Mouse (Mus musculus): ENCODE measurements around the gene Nr4a1. TPM values are rescaled to one million over a fixed set of nuclear protein-coding genes. Genes with fewer than 3 reads are reported as not detected.
A peak's percentile ranks its signal among the peaks of the same experiment; 100 is the strongest.

The Nr4a1 gene
- total and polyA plus RNA-seq, 3 experiments, result 12.1 to 45.3 (median 23.8) TPM

- intact Hi-C loops (cut with DNase I), result no loop called here
- WGBS, result 52% methylated on average over 10 of the region's 10 CpGs
- TF ChIP-seq POLR2A (IDR thresholded peaks at IDR 0.05; ENCODE audit: insufficient read depth, low read depth, low read length), result no peak
- no peak for TF ChIP-seq CTCF (IDR thresholded peaks at IDR 0.05)
- TF ChIP-seq EP300 (IDR thresholded peaks at IDR 0.05; ENCODE audit: insufficient read depth, low read depth, low read length), result no peak
- Histone ChIP-seq H3K4me3 (no peak overlapping the region), H3K4me1 (ENCODE audit: control insufficient read depth, insufficient read depth, low read length) (peaks cover 4% of the 10 kb centered on the region), H3K27ac (no peak overlapping the region; the same call in 1 of the 2 replicates), H3K27me3 (ENCODE audit: control insufficient read depth, insufficient read depth, low read length) (no peaks in the 10 kb centered on the region), H3K36me3 (ENCODE audit: control insufficient read depth, insufficient read depth, low read length) (no peaks in the 10 kb centered on the region), H3K79me2 (replicated peaks; ENCODE audit: control insufficient read depth, insufficient read depth, low read length) (no peaks in the 10 kb centered on the region), H3K9ac (ENCODE audit: low read depth, low read length) (no peak overlapping the region)
- DNase-seq, result no peak
These were observed 19.3 kb upstream of the Nr4a1 start for GRCm38 (mm10) chr15:101234611-101235341.

GRCm38 (mm10) chr15:101235342-101235698 lies 18.7 kb upstream of the Nr4a1 start:
- intact Hi-C loops (cut with DNase I), result no loop called here
- DNase-seq, result peak in 1 of 2 experiments; percentile 11

GRCm38 (mm10) chr15:101235728-101236327 lies 18.2 kb upstream of the Nr4a1 start:
- H3K4me3 ChIP-seq, result no peak overlapping the region
- H3K36me3 ChIP-seq (ENCODE audit: control insufficient read depth, insufficient read depth, low read length), result no peaks in the 10 kb centered on the region
- no peak for DNase-seq
- intact Hi-C loops (cut with DNase I), result no loop called here
- no peaks in the 10 kb centered on the region for H3K79me2 ChIP-seq (replicated peaks; ENCODE audit: control insufficient read depth, insufficient read depth, low read length)
- H3K9ac ChIP-seq (ENCODE audit: low read depth, low read length), result no peak overlapping the region
- peaks cover 4% of the 10 kb centered on the region for H3K4me1 ChIP-seq (ENCODE audit: control insufficient read depth, insufficient read depth, low read length)
- H3K27ac ChIP-seq, result no peak overlapping the region
- H3K27me3 ChIP-seq (ENCODE audit: control insufficient read depth, insufficient read depth, low read length), result no peaks in the 10 kb centered on the region
- 45% methylated on average over 12 of the region's 12 CpGs for WGBS
- TF ChIP-seq EP300 (IDR thresholded peaks at IDR 0.05; ENCODE audit: insufficient read depth, low read depth, low read length) (no peak), CTCF (IDR thresholded peaks at IDR 0.05) (no peak), POLR2A (IDR thresholded peaks at IDR 0.05; ENCODE audit: insufficient read depth, low read depth, low read length) (no peak)

More at GRCm38 (mm10) chr15:101235342-101235698, 18.7 kb upstream of the Nr4a1 start:
- Histone ChIP-seq H3K27me3 (ENCODE audit: control insufficient read depth, insufficient read depth, low read length) (no peaks in the 10 kb centered on the region), H3K9ac (ENCODE audit: low read depth, low read length) (no peak overlapping the region), H3K4me3 (no peak overlapping the region), H3K4me1 (ENCODE audit: control insufficient read depth, insufficient read depth, low read length) (peaks cover 4% of the 10 kb centered on the region), H3K27ac (no peak overlapping the region), H3K79me2 (replicated peaks; ENCODE audit: control insufficient read depth, insufficient read depth, low read length) (no peaks in the 10 kb centered on the region), H3K36me3 (ENCODE audit: control insufficient read depth, insufficient read depth, low read length) (no peaks in the 10 kb centered on the region)
- WGBS, result 40% methylated on average over 5 of the region's 5 CpGs
- TF ChIP-seq CTCF (IDR thresholded peaks at IDR 0.05) (no peak), POLR2A (IDR thresholded peaks at IDR 0.05; ENCODE audit: insufficient read depth, low read depth, low read length) (no peak), EP300 (IDR thresholded peaks at IDR 0.05; ENCODE audit: insufficient read depth, low read depth, low read length) (no peak)

- Histone ChIP-seq H3K4me1 (ENCODE audit: control insufficient read depth, insufficient read depth, low read length) (peaks cover 4% of the 10 kb centered on the region), H3K9ac (ENCODE audit: low read depth, low read length) (no peak overlapping the region), H3K36me3 (ENCODE audit: control insufficient read depth, insufficient read depth, low read length) (no peaks in the 10 kb centered on the region), H3K79me2 (replicated peaks; ENCODE audit: control insufficient read depth, insufficient read depth, low read length) (no peaks in the 10 kb centered on the region), H3K4me3 (no peak overlapping the region), H3K27ac (no peak overlapping the region), H3K27me3 (ENCODE audit: control insufficient read depth, insufficient read depth, low read length) (no peaks in the 10 kb centered on the region)
- DNase-seq, result peak; percentile 69 to 86
- TF ChIP-seq POLR2A (IDR thresholded peaks at IDR 0.05; ENCODE audit: insufficient read depth, low read depth, low read length) (no peak), EP300 (IDR thresholded peaks at IDR 0.05; ENCODE audit: insufficient read depth, low read depth, low read length) (peak; percentile 65; the same call in 1 of the 2 replicates), CTCF (IDR thresholded peaks at IDR 0.05) (peak; percentile 96)
- 12% methylated on average over 3 of the region's 3 CpGs for WGBS
- intact Hi-C loops (cut with DNase I), result loop anchor here (1.0 kb wide), 2 partner anchors 16 to 27 kb away; no protein-coding TSS in a partner anchor
These were observed 17.2 kb upstream of the Nr4a1 start for GRCm38 (mm10) chr15:101236878-101237277.

- Histone ChIP-seq H3K36me3 (ENCODE audit: control insufficient read depth, insufficient read depth, low read length) (no peaks in the 10 kb centered on the region), H3K4me1 (ENCODE audit: control insufficient read depth, insufficient read depth, low read length) (no peaks in the 10 kb centered on the region; the same call in 1 of the 2 replicates), H3K4me3 (no peak overlapping the region), H3K79me2 (replicated peaks; ENCODE audit: control insufficient read depth, insufficient read depth, low read length) (no peaks in the 10 kb centered on the region), H3K27ac (no peak overlapping the region), H3K9ac (ENCODE audit: low read depth, low read length) (no peak overlapping the region), H3K27me3 (ENCODE audit: control insufficient read depth, insufficient read depth, low read length) (no peaks in the 10 kb centered on the region)
- intact Hi-C loops (cut with DNase I), result no loop called here
- 10% methylated on average over 28 of the region's 28 CpGs for WGBS
- peak; percentile 57 to 70 for DNase-seq
- TF ChIP-seq CTCF (IDR thresholded peaks at IDR 0.05) (peak; percentile 78), EP300 (IDR thresholded peaks at IDR 0.05; ENCODE audit: insufficient read depth, low read depth, low read length) (0 out of 2 replicates have a peak, but pooled peaks have one; percentile 11), POLR2A (IDR thresholded peaks at IDR 0.05; ENCODE audit: insufficient read depth, low read depth, low read length) (no peak)
These were observed 15.1 kb upstream of the Nr4a1 start for GRCm38 (mm10) chr15:101238885-101239511.

All from heart, adult 2 months (tissue).